Mouse (Mus musculus): ENCODE measurements around the gene Tcea2. TPM values are rescaled to one million over a fixed set of nuclear protein-coding genes. Genes with fewer than 3 reads are reported as not detected.

Tcea2 gene
- polyA plus RNA-seq, 1 experiment from 2014 or later, result 2.7 TPM

DNA sequence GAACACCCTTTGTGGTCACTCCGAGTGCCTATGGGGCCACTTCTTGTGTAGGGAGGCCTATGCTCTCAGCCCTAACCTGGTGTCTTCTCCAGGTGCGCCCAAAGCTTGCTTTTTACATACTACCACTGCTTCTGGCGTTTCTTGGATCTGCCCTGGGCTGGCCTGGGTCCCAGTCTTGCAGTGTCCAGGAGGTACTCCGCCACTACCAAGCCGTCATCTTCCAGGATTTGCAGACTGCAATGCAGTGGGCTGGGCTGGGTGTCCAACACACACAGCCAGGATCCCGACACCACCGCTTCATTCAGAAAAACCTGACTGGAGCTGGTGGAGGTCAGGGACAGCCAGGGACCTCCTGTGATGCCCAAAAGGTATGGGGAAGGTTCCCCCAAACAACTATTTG, 21.6 kb upstream of the Tcea2 start:
- no peaks in the 10 kb centered on the region for H3K27me3 ChIP-seq
- 70% methylated on average over 7 of the region's 7 CpGs for WGBS (ENCODE audit: insufficient replicate concordance)
- peaks cover 31% of the 10 kb centered on the region for H3K36me3 ChIP-seq (replicated peaks)
- H3K4me2 ChIP-seq, result no peak overlapping the region
- no peak overlapping the region for H3K27ac ChIP-seq (replicated peaks)
- ATAC-seq (ENCODE audit: insufficient read depth), result no peak
- no peak overlapping the region for H3K9ac ChIP-seq
- peaks cover 23% of the 10 kb centered on the region for H3K4me1 ChIP-seq (replicated peaks)
- H3K4me3 ChIP-seq (replicated peaks), result no peak overlapping the region
- H3K9me3 ChIP-seq (replicated peaks), result no peaks in the 10 kb centered on the region

DNA sequence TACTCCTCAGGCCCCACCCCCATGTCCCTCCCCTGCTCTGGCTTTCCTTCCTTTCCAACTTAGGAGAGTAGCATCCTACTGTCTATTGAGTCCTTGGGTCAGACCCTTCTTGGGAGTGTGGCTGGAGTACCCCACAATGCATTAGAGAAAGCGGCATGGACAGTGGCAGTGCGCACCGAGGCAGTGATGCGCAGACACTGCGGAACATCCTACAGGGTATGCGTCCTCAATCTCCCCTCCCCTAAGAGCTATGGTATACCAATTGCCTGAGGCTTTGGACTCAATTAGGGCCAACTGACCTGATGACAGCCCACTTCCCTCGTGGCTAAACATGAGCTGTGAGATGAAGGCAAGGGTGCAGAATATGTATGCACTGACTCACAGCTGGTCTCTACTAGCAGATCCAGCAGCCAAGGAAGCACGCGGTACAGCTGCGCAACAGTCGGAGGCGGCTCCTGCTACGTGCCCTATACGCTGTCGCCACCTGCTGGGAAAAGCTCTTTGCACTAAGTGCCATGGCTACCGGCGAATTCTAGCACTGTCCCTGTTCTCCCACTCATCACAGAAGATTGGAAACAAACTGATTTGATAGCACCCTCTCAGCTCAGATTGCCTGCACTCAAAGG, 21.1 kb upstream of the Tcea2 start:
- H3K4me3 ChIP-seq (replicated peaks), result no peak overlapping the region
- no peak overlapping the region for H3K9ac ChIP-seq
- H3K27ac ChIP-seq (replicated peaks), result no peak overlapping the region
- no peak overlapping the region for H3K4me2 ChIP-seq
- H3K9me3 ChIP-seq (replicated peaks), result no peaks in the 10 kb centered on the region
- H3K4me1 ChIP-seq (replicated peaks), result peaks cover 23% of the 10 kb centered on the region
- peaks cover 26% of the 10 kb centered on the region for H3K36me3 ChIP-seq (replicated peaks)
- ATAC-seq (ENCODE audit: insufficient read depth), result peak; percentile 54
- whole genome bisulfite sequencing (ENCODE audit: insufficient replicate concordance), result 30% methylated on average over 17 of the region's 17 CpGs
- H3K27me3 ChIP-seq, result no peaks in the 10 kb centered on the region

DNA sequence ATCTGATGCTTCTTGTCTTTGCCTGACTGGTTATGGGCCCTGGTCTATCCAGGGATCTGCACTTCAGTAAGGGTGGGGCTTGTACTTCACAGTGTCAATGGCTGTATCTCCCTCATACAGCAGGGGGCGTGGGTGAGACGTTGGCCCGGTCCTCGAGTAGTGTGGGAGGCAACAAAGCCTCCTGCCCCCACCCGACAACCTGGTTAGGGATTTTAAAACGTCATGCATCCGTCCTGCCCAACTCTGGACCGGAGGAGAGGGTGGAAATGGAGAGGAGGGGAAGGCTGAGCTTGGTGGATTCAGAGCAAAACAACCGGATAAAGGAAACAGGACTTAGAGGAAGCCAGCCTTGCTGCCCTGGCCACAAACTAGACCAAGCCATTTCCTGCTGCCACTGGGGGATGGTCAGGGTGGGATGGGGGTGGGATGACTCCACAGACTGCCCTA, 20.5 kb upstream of the Tcea2 start:
- Histone ChIP-seq H3K27ac (replicated peaks) (no peak overlapping the region), H3K27me3 (no peaks in the 10 kb centered on the region), H3K4me1 (replicated peaks) (peaks cover 23% of the 10 kb centered on the region), H3K9ac (no peak overlapping the region), H3K36me3 (replicated peaks) (peaks cover 21% of the 10 kb centered on the region), H3K4me3 (replicated peaks) (no peak overlapping the region), H3K4me2 (peak overlapping the region; percentile 35), H3K9me3 (replicated peaks) (no peaks in the 10 kb centered on the region)
- peak; percentile 69 for ATAC-seq (ENCODE audit: insufficient read depth)
- 2% methylated on average over 9 of the region's 9 CpGs for WGBS (ENCODE audit: insufficient replicate concordance)

DNA sequence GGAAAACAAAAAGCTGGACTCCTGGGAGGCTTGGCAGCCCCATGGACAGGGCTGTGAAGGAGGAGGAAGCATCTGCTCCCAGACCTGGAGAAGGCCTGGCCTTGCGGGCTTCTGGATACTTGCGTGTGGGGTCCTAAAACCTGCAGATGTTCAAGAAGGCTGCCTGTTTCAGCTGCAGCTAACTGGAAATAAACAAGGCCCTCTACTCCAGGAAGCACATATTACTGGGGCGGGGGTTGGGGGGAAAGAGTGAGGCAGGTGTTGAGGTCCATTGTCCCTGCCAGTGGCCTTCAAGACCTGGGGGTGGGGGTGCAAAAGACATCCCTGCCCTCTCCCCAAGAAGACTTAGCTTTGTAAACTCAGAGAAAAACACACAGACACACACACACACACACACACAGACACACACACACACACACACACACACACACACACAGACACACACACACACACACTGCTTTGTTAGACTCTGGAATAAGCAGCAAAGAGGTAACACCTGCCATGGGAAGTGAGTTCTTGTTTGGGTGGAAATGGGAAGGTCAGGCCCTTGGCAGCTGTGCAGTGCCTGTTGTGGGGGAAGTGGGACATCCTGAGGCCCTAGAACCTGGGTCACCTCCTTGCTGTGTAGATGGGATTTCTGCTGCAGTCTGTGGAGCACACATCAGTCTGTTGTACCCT, 17.4 kb upstream of the Tcea2 start:
- H3K27me3 ChIP-seq, result no peaks in the 10 kb centered on the region
- no peak for ATAC-seq (ENCODE audit: insufficient read depth)
- H3K9ac ChIP-seq, result no peak overlapping the region
- H3K36me3 ChIP-seq (replicated peaks), result no peaks in the 10 kb centered on the region
- H3K9me3 ChIP-seq (replicated peaks), result no peaks in the 10 kb centered on the region
- no peak overlapping the region for H3K4me3 ChIP-seq (replicated peaks)
- H3K4me1 ChIP-seq (replicated peaks), result peaks cover 23% of the 10 kb centered on the region
- 71% methylated on average over 3 of the region's 3 CpGs for whole genome bisulfite sequencing (ENCODE audit: insufficient replicate concordance)
- no peak overlapping the region for H3K4me2 ChIP-seq
- 0 out of 2 replicates have a peak overlapping the region, but pooled peaks have one; percentile 6 for H3K27ac ChIP-seq (replicated peaks)

DNA sequence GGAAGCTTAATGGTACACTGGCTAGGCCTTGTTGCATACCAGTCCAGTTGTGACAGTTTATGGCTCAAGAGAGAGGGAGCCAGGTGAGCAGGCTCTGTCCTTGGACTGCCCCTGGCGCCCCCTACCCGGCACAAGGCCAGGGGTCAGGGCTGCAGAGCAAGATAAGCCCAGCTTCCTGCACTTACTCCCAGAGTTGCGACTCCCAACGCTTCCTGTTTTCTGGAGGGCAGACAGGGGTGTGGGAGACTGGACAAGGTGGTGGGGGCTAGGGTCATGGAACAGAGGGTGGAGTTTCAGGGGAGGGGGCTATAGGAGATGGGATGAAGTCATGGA, 16.8 kb upstream of the Tcea2 start:
- no peak overlapping the region for H3K4me2 ChIP-seq
- H3K4me3 ChIP-seq (replicated peaks), result no peak overlapping the region
- 6% methylated on average over 4 of the region's 4 CpGs for WGBS (ENCODE audit: insufficient replicate concordance)
- 0 out of 2 replicates have a peak, but pooled peaks have one; percentile 19 for ATAC-seq (ENCODE audit: insufficient read depth)
- H3K27me3 ChIP-seq, result peaks cover 5% of the 10 kb centered on the region; the same call in 1 of the 2 replicates
- H3K4me1 ChIP-seq (replicated peaks), result peaks cover 23% of the 10 kb centered on the region
- no peaks in the 10 kb centered on the region for H3K9me3 ChIP-seq (replicated peaks)
- 0 out of 2 replicates have a peak overlapping the region, but pooled peaks have one; percentile 6 for H3K27ac ChIP-seq (replicated peaks)
- H3K36me3 ChIP-seq (replicated peaks), result no peaks in the 10 kb centered on the region
- H3K9ac ChIP-seq, result no peak overlapping the region

DNA sequence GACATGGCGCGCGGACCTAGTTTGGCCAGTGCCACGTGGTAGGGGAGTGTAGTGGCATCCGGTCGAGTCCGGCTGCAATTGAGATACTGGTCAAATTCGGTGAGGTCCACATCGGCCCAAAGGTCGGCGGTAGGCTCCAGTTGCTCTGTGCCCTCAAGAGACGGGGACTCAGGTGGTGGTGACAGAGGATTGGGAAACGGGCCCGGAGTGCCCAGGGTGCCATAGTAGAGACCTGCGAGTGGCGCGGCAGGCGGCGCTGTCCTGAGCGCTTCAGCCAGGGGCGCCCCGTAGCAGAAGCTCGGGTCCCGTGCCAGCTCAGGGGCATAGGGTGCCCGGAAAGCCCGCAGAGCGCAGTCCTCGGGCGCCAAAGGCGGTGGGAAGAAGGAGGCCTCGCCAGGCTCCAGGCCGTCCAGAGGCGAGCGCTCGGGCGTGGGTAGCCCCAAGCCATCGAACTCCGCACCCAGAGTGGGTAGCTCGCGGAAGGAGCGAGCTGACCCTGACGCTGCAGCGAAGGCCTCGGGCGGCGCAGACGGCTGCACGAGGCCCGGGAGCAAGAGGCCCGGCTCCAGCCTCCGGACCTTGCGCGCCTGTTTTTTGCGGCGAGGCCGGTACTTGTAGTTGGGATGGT, 9.7 kb upstream of the Tcea2 start:
- Histone ChIP-seq H3K9ac (no peak overlapping the region), H3K36me3 (replicated peaks) (no peaks in the 10 kb centered on the region), H3K4me1 (replicated peaks) (peaks cover 14% of the 10 kb centered on the region), H3K4me3 (replicated peaks) (peak overlapping the region; percentile 40), H3K27ac (replicated peaks) (no peak overlapping the region), H3K27me3 (peaks cover 76% of the 10 kb centered on the region), H3K9me3 (replicated peaks) (no peaks in the 10 kb centered on the region), H3K4me2 (peak overlapping the region; percentile 44)
- 8% methylated on average over 56 of the region's 56 CpGs for WGBS (ENCODE audit: insufficient replicate concordance)
- ATAC-seq (ENCODE audit: insufficient read depth), result no peak

DNA sequence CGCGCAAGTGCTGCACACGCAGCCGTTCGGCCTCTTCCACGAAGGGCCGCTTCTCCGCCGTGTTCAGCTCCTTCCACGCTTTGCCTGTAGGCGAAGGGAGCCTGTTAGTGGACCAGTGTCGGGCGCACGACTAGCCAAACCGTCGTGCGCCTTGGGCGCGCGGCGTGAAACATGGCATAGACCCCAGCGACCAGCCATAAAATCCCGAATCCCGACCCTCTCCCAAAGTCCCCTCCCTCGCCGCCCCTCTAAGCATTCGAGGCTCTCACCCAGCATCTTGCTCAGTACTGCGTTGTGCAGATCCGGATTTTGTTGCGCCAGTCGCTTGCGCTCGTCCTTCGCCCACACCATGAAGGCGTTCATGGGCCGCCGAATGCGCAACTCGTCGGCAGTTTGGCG, 9.2 kb upstream of the Tcea2 start:
- no peak overlapping the region for H3K27ac ChIP-seq (replicated peaks)

DNA sequence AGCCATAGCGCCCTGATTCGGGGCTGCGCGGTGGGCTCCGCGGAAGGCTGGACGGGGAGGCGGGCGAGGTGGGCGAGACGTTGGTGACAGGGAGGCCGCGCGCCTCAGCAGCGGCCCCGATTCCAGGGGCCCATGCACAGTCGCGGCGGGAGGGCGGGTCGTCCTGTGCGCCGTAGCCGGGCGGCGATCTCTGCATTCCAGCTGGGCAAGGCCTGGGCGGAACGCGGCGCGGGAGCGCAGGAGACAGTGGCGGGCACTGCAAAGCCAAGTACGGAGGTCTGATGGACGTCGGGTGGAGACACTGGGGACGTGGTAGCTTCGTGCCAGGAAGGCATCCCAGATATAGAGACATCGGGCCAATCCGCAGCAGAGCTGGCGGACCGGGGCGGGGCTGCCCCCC, 8.8 kb upstream of the Tcea2 start, which contains the start of gene Sox18:
TSS of gene Sox18 (minus strand) at position 315 of the 400 bp plus-strand sequence.
- under 1% methylated on average over 43 of the region's 43 CpGs for WGBS (ENCODE audit: insufficient replicate concordance)
- H3K36me3 ChIP-seq (replicated peaks), result no peaks in the 10 kb centered on the region
- peaks cover 80% of the 10 kb centered on the region for H3K27me3 ChIP-seq
- H3K9ac ChIP-seq, result no peak within 1 kb of the TSS; the same call in 1 of the 2 replicates
- H3K9me3 ChIP-seq (replicated peaks), result no peaks in the 10 kb centered on the region
- H3K4me1 ChIP-seq (replicated peaks), result peaks cover 19% of the 10 kb centered on the region
- H3K4me3 ChIP-seq (replicated peaks), result peak within 1 kb of the TSS; percentile 40
- H3K4me2 ChIP-seq, result peak within 1 kb of the TSS; percentile 44
- no peak for ATAC-seq (ENCODE audit: insufficient read depth)
- no peak within 1 kb of the TSS for H3K27ac ChIP-seq (replicated peaks)

More for the DNA sequence above, 9.2 kb upstream of the Tcea2 start:
- Histone ChIP-seq H3K9me3 (replicated peaks) (no peaks in the 10 kb centered on the region), H3K4me2 (peak overlapping the region; percentile 44), H3K36me3 (replicated peaks) (no peaks in the 10 kb centered on the region), H3K27me3 (peaks cover 80% of the 10 kb centered on the region), H3K4me1 (replicated peaks) (peaks cover 19% of the 10 kb centered on the region), H3K4me3 (replicated peaks) (peak overlapping the region; percentile 40), H3K9ac (no peak overlapping the region; the same call in 1 of the 2 replicates)
- ATAC-seq (ENCODE audit: insufficient read depth), result no peak
- WGBS (ENCODE audit: insufficient replicate concordance), result 1% methylated on average over 41 of the region's 41 CpGs

DNA sequence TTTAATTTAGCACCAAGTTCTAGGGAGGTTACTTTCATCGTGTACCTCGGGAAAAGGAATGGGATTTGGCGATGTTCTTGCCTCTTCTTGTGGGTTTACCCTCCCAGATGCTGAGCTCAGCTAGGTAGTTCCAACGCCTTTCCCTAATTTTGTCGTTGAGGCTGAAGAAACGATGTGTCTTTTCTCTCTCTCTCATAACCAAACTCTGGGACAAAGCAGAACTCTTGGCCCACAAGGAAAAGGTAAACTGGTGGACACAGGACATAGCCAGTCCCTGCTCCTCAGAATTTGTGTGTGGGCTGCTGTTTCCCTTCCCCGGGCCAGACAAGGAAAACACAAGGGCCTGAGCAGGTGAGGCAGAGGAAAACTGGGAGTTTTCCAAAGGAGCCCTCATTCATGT, 8.1 kb upstream of the Tcea2 start:
- Histone ChIP-seq H3K9ac (no peak overlapping the region), H3K27ac (replicated peaks) (no peak overlapping the region), H3K4me3 (replicated peaks) (no peak overlapping the region), H3K9me3 (replicated peaks) (no peaks in the 10 kb centered on the region), H3K27me3 (peaks cover 80% of the 10 kb centered on the region), H3K36me3 (replicated peaks) (no peaks in the 10 kb centered on the region), H3K4me2 (no peak overlapping the region), H3K4me1 (replicated peaks) (peaks cover 19% of the 10 kb centered on the region)
- no peak for ATAC-seq (ENCODE audit: insufficient read depth)
- 28% methylated on average over 7 of the region's 7 CpGs for WGBS (ENCODE audit: insufficient replicate concordance)

DNA sequence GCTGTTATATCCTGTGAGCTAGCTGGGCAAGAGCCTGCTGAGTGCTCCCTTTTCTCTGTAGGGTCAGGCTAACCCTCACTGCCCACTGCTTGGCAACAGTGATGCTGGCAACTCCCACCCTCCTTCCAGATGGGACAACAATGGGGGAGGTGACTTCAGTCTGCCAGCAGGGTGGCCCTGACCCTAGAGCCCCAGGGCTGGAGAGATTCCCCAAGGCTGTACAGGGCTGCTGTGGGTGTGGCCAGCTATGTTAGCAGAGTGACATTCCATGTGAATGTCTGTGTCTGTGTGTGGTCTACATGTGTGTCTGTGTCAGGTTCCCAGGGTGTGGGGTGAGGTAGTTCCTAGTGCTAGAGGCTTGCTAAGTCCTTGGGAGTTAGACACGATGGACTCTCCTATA, 6.6 kb upstream of the Tcea2 start:
- no peak overlapping the region for H3K4me2 ChIP-seq
- no peak for ATAC-seq (ENCODE audit: insufficient read depth)

DNA sequence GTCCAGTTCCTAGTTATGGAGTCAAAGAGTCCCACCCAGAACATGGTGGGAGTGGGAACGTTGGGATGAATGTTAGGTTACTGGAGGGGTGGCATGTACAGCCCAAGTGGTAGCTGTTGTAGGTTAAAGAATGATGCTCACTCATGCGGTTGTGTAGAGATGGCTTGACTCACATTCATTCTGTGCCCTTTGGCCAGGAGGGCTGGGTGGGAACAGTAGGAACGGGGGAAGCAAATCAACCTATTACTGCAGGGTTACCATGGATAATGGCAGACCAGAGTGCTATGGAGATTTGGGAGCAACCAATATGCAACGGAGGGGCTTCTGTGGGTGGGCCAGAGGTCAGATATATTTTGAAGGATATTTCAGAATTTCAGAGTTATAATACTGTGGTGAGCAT, 5.2 kb upstream of the Tcea2 start:
- Histone ChIP-seq H3K4me2 (no peak overlapping the region), H3K27me3 (peaks cover 59% of the 10 kb centered on the region), H3K9me3 (replicated peaks) (no peaks in the 10 kb centered on the region), H3K9ac (no peak overlapping the region), H3K4me1 (replicated peaks) (peaks cover 29% of the 10 kb centered on the region), H3K36me3 (replicated peaks) (no peaks in the 10 kb centered on the region), H3K4me3 (replicated peaks) (no peak overlapping the region), H3K27ac (replicated peaks) (no peak overlapping the region)
- ATAC-seq (ENCODE audit: insufficient read depth), result no peak
- WGBS (ENCODE audit: insufficient replicate concordance), result 61% methylated on average over 4 of the region's 4 CpGs

More for the DNA sequence above, 6.6 kb upstream of the Tcea2 start:
- Histone ChIP-seq H3K4me1 (replicated peaks) (peaks cover 19% of the 10 kb centered on the region), H3K9me3 (replicated peaks) (no peaks in the 10 kb centered on the region), H3K27ac (replicated peaks) (no peak overlapping the region), H3K27me3 (peaks cover 73% of the 10 kb centered on the region), H3K9ac (no peak overlapping the region), H3K36me3 (replicated peaks) (no peaks in the 10 kb centered on the region), H3K4me3 (replicated peaks) (no peak overlapping the region)
- 38% methylated on average over 1 of the region's 1 CpGs for WGBS (ENCODE audit: insufficient replicate concordance)

Measured in liver, embryonic 15.5 days (tissue).